Mouse (Mus musculus) kidney, adult 2 months (tissue): ENCODE measurements around the gene Vgll3.

Source experiments
- CTCF ChIP-seq: fragments of 200-500 bp; conservative IDR thresholded peaks from 2 replicates; pipeline ENCODE4 v1.5.1; 2011; ENCODE audit warnings: low read depth, mild to moderate bottlenecking, control low read depth, low read length, moderate library complexity, mixed read lengths; ENCODE audit not compliant: insufficient read depth, insufficient read length
- POLR2A ChIP-seq: fragments of 200-500 bp; IDR thresholded peaks from one replicate; pipeline ENCODE4 v1.6.1; 2011; ENCODE audit warnings: low read depth, low read length, control low read depth

GRCm38 (mm10) chr16:65829096-65829495 is 14.0 kb downstream of the Vgll3 start:
- no peak for TF ChIP-seq POLR2A
- TF ChIP-seq CTCF: no peak
